Mouse (Mus musculus): Measurements from ENCODE around the gene Hsd17b7.

DNA sequence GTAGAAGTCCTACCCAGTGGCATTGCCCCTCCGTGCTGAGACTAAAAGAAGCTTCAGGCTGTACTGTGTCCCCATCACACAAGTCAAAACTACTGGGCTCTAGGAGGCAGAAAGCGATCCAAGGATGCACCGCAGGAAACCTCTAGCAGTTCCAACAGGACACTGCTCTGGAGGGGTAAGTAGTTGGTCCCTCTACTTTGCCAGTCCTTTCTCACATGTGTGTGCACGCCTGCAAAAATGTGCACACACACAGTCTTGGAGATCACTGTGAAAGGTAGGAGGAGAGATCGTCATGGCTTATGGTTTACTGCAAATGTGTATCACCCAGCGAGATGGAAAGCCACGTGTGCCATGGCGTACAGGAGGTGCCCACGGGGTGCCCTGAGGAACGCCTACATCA, 16.4 kb downstream of the Hsd17b7 start:
- TF ChIP-seq CTCF (IDR thresholded peaks at IDR 0.05; ENCODE audit: control insufficient read depth, insufficient read depth, insufficient read length) (no peak), USF1 (IDR thresholded peaks at IDR 0.05; ENCODE audit: low read depth) (no peak), CEBPB (IDR thresholded peaks at IDR 0.05; ENCODE audit: low read depth) (no peak), MAX (IDR thresholded peaks at IDR 0.05) (no peak), MYOG (IDR thresholded peaks at IDR 0.05; ENCODE audit: control insufficient read depth, extremely low read depth, insufficient read length) (no peak), FOSL1 (IDR thresholded peaks at IDR 0.05; ENCODE audit: insufficient read depth, low read length, poor library complexity, severe bottlenecking) (no peak), MYOD1 (IDR thresholded peaks at IDR 0.05; ENCODE audit: control insufficient read depth, insufficient read length, low read depth) (no peak)

All from C2C12 (cell line).